Mouse (Mus musculus) ES-Bruce4 (cell line): ENCODE measurements around the gene Ufc1.

Experiments
- CTCF ChIP-seq: IDR thresholded peaks from one replicate; pipeline ENCODE4 v1.8.1; 2011; ENCODE audit warnings: low read depth, low read length
- EP300 ChIP-seq: IDR thresholded peaks from 2 replicates; pipeline ENCODE4 v1.6.1; 2011; ENCODE audit warnings: low read depth, low read length; ENCODE audit not compliant: insufficient read depth
- POLR2A ChIP-seq: IDR thresholded peaks from one replicate; pipeline ENCODE4 v1.8.1; 2011; ENCODE audit warnings: low read length; ENCODE audit not compliant: insufficient read depth

- TF ChIP-seq CTCF (no peak), EP300 (no peak), POLR2A (no peak)
These were observed 23.2 kb downstream of the Ufc1 start for GRCm38 (mm10) chr1:171271622-171272021.
